Mouse (Mus musculus) urinary bladder, postnatal 14 days (tissue): ENCODE measurements around the gene Gm10198.

Source experiments
- DNase-seq: peaks from one replicate; pipeline ENCODE4 v3.0.0; 2021; ENCODE audit warnings: low spot score

Gm10198 gene

GRCm38 (mm10) chr13:111592485-111592884 lies at the start of gene Gm10198:
Gm10198 (plus strand) TSS chr13:111592785.
- no peak for DNase-seq

DNA sequence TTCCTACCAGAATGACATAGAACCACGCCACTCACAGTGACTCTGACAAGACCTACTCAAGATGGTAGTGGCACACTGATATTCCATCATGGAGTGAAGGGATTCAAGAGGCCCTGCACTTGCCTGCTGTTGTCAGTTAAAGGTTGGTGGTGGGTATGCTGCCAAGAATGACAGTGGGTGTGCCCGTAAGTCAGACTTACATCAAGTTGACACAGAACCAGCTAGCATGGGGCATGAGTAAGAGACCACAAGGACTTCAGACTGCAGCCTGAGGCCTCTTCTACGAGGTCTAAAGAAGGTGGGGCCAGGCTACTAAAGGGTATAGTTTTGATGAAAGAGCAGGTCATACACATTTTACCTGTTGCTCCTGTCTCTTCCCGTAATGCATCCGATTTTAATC lies 47.3 kb upstream of the Gm10198 start:
- DNase-seq = no peak

DNA sequence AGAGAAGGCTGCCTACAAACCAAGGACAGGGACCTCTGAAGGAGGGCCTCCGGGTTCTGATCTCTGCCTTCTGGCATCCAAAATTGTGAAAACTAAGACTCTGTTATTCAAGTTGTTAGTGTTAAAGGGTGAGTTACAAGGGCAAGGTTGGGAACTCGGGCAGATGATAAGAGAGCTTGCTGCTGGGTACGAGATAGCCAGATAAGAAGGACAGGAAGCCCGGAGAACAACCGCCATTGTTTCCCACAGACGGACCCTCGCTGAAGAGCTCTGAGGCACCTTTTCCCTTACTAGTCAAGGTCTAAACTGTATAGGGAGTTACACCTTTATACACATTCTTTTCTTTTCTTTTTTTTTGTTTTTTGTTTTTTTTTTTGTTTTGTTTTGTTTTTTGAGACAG lies 39.8 kb upstream of the Gm10198 start:
- DNase-seq = no peak

DNA sequence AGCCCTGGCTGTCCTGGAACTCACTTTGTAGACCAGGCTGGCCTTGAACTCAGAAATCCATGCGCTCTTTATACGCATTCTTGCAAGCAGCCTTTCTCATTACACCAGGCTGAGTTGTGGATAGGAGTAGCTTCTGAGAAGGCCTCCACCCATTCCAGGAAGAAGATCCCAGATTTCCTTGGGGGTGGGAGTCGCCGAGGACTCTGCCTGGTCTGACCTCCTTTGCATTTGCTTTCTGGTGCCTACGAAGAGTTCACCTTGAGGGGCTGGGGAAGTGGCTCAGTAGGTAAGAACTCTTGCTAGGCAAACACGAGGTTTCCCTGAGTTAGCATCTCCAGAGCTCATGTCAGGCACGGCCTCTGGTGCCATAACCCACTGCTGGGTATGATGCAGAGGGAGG lies 39.4 kb upstream of the Gm10198 start:
- DNase-seq = no peak

DNA sequence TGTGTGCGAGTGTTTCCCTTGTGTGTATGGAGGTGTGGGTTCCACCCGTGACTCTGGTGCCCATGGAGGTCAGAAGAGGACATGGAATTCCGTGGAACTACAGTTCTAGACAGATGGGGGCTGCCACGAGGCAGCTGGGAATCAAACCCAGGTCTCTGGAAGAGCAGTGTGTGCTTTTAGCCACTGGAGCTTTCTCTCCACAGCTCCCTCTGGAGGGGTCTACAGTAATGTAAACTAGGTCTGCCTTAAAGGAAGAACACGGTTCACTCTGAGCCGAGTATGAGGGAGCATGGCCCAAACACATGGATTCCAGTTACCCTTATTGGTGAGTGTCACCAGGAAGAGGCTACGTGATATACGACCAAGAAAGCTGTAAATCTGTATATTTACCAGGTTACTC lies 38.6 kb upstream of the Gm10198 start:
- DNase-seq = no peak

DNA sequence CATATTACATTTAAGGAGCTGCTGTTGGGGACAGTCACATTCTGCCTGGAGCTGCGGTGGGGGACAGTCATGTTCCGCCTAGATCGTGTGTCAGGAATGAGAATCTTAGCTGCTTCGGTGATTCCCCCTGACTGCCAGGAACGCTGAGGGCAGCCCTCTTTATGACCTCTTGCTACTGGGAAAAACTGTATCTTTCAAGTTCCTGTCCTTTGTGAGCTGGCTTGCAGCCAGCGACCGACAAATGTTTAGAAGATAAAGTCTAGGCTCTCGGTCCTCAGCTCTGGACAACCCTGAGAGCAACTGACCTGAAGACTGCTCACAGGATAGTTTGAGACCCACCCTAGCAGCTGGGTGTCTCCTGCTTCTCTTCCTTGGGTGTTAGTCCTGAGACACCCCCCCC lies 37.3 kb upstream of the Gm10198 start:
- no peak for DNase-seq

DNA sequence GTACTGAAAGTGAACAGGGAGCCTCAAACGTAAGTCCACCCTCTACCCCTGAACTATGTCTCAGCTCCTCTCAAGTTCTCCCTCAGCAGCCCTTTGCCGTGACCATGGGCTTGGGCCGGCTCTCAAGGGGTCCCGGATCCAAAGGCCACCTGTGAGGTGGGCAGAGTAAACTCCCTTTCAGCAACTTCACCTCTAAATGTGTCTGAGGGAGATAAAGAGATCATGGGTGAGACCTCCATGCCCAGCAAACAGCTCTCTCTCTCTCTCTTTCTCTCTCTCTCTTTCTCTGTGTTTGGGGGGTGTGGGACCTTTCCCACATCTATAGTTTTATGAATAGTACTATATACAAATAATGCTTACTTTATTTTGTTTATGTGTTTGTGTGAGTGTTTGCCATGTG lies 36.2 kb upstream of the Gm10198 start:
- DNase-seq = no peak

DNA sequence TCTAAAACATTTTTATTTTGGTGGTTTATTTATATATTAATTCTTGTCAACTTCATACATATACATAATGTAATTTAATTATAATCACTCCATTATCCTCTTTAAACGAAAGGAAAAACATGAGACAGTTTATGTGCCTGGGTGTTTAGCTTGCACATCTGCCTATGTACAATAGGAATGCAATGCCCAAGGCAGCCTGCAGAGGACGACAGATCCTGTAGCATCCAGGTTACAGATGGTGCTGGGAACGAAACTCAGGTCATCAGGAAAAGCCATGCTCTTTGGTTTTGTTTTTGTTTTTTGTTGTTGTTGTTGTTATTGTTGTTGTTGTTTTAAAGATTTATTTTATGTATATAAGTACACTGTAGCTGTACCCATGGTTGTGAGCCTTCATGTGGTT lies 32.4 kb upstream of the Gm10198 start:
- no peak for DNase-seq

- DNase-seq = no peak
Measured at GRCm38 (mm10) chr13:111562595-111562994, 30.0 kb upstream of the Gm10198 start.

GRCm38 (mm10) chr13:111574196-111574595 lies 18.4 kb upstream of the Gm10198 start:
- no peak for DNase-seq

GRCm38 (mm10) chr13:111577177-111577576 lies 15.4 kb upstream of the Gm10198 start:
- DNase-seq = no peak

DNA sequence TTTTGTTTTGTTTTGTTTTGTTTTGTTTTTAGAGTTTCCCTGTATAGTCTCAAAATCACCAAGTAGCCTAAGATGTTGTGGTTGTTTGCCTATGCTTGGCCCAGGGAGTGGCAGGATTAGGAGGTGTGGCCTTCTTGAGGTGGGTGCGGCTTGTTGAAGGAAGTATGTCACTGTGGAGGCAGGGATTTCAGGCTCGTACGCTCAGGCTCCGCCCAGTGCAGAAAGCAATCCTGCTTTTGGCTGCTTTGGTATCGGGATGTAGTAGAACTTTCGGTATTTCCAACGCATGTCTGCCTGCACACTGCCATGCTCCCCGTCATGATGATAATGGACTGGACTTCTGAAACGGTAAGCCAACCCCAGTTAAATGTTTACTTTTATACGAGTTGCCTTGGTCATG lies 12.5 kb upstream of the Gm10198 start:
- DNase-seq = no peak

DNA sequence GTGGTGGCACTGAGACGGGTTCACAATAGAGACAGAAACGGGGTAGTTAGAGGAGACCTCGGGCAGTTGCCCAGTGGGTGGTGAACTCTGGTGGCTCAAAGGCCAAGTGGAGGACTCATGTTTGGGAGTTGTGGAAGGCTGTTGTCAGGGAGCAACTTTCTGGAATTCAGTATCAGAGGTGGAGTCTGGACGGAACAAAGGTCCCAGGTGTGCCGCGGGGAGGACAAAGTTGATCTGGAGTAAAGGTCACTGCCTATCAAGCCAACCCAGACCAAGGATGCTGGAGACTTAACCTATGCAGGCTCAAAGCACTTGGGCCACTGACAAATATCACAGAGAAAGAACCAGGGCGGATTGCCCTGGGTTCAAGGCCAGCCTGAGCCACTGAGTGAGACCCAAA lies 5.5 kb downstream of the Gm10198 start:
- no peak for DNase-seq

GRCm38 (mm10) chr13:111601383-111601782 lies 8.8 kb downstream of the Gm10198 start:
- no peak for DNase-seq

- DNase-seq = no peak
Measured at GRCm38 (mm10) chr13:111604826-111605225, 12.2 kb downstream of the Gm10198 start.

- no peak for DNase-seq
Measured at GRCm38 (mm10) chr13:111616168-111617125, 23.9 kb downstream of the Gm10198 start.

DNA sequence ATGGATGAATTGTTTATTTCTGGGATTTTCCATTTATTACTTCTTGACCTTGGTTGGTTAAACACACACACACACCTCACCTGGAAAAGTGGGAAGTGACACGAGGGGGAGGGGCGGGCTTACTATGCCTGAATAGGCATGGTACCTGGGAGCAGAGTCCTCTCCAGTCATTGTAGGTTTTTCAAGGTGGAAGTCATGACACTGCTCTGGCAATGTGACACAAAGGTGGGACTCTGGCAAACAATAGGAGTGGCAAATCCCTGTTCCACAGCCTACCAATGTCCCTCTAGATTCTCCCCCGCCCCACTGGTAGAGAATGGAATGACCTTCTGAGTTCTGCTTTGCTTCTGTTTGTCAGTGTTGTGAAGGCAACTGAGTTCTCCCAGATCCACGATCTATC lies 27.8 kb downstream of the Gm10198 start:
- no peak for DNase-seq

DNA sequence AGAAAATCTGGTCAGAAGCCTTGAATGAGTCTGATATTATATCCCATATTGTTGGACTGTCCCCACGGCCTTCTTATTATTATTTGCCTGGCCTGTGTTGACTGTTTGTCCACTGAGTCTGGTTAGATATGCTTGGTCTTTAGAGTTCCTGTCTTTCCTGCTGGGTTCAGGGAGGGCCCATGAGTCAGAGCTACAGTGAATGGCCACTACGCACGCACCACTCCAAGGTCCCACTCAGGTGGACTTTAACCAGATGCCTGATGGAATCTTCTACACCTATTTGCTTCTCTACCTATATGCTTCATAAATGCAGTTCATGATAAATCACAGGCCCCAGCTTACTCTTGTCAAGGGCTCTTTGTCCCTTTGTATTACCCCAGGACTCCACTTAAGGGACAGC lies 29.8 kb downstream of the Gm10198 start:
- no peak for DNase-seq

GRCm38 (mm10) chr13:111623112-111623511 lies 30.5 kb downstream of the Gm10198 start:
- DNase-seq = no peak

DNA sequence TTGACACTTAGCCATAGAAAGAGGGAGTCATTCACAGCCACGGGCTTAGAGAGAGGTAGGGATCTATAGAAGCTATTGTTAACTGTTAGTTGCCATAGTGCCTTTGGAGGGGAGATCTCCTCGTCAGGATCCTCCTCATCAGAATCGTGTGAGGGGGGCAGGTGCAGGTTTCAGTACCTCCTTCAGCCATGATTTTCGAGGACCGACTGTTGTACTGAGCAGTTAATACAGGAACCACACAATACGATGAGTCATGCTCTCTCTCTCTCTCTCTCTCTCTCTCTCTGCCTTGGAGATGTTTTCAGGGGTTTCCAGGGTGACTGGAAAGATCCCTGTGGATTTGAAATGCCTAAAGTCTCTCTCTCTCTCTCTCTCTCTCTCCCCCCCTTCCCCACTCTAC lies 31.5 kb downstream of the Gm10198 start:
- DNase-seq = no peak

- DNase-seq = no peak
Measured at GRCm38 (mm10) chr13:111634163-111635160, 41.9 kb downstream of the Gm10198 start.

DNA sequence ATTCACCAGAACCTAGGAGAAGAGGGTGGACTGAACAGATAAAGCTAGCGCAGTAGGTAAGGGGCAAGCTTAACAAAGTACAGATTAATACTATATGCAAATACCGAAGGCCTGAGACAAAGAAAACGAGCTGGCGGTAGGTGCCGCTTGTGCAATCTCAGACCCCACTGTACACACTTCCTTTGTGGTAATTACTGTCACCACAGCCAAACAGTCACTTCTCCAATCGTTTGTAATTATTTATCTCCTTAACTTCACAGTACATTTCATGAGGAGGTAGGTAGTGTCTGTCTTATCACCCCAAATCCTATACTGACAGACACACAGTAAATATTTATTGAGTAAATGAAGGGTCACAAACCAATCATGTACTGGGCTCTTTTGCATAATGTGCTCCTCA lies 47.7 kb downstream of the Gm10198 start:
- DNase-seq = no peak
